Mouse (Mus musculus) brain, embryonic 14.5 days (tissue): ENCODE results near the gene Jagn1.

Experiments used
- CTCF ChIP-seq: fragments of 200-500 bp; IDR thresholded peaks from 2 replicates; pipeline ENCODE4 v1.5.1; 2012; ENCODE audit warnings: inconsistent platforms, mild to moderate bottlenecking, moderate library complexity, borderline replicate concordance; ENCODE audit not compliant: insufficient read depth, insufficient read length; ENCODE audit errors: extremely low read depth
- POLR2A ChIP-seq: fragments of 200-500 bp; IDR thresholded peaks from 2 replicates; pipeline ENCODE4 v1.6.1; 2012; ENCODE audit warnings: mild to moderate bottlenecking, inconsistent platforms, borderline replicate concordance; ENCODE audit not compliant: poor library complexity, insufficient read depth, insufficient read length, severe bottlenecking; ENCODE audit errors: extremely low read depth

DNA sequence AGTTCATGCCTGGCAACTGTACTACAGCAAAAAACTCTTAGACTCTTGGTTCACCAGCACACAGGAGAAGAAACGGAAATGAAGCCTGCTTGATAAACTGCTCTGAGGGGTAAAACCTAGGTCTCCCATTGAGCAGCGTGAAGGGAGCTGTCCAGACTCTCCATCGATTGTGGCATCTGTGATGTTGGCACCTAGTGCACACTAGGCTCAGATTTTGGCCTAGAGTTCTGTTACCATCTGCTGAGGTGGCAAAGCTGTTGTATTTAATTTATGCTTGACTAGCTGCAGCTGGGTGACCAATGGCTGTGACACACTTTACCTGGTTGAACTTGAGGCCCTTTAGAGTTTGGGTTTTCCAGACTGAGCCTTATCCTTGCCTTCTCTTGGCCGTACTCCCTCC is 5.3 kb downstream of the Jagn1 start:
- TF ChIP-seq CTCF = no peak
- TF ChIP-seq POLR2A = no peak
